Mouse (Mus musculus) neural tube, embryonic 13.5 days (tissue): ENCODE measurements around the gene Eif4enif1. TPM values are rescaled to one million over a fixed set of nuclear protein-coding genes. Genes with fewer than 3 reads are reported as not detected.
"Not testable (repeated sequence)": the region's sequence is repeated elsewhere in the genome, so short reads cannot be mapped to it uniquely, and the experiment has no call there.

Experiments used
- ATAC-seq: fragments of 200-750 bp; cut with Nextera tagmentation; 2 replicates; pipeline ENCODE4 v1.8.0; 2017; ENCODE audit warnings: low read depth, mild to moderate bottlenecking, moderate TSS enrichment, moderate library complexity
- H3K27ac ChIP-seq: fragments of 300-500 bp; sonication (generic); replicated peaks from 2 replicates; pipeline ENCODE4 v1.5.1; 2015; ENCODE audit warnings: moderate library complexity, mild to moderate bottlenecking, inconsistent platforms
- H3K27me3 ChIP-seq: fragments of 300-500 bp; sonication (generic); 2 replicates; pipeline ENCODE4 v1.6.1; 2015; ENCODE audit warnings: mild to moderate bottlenecking, inconsistent platforms
- H3K36me3 ChIP-seq: fragments of 300-500 bp; sonication (generic); 2 replicates; pipeline ENCODE4 v1.6.1; 2015; ENCODE audit warnings: mild to moderate bottlenecking, inconsistent platforms
- H3K4me1 ChIP-seq: fragments of 300-500 bp; sonication (generic); replicated peaks from 2 replicates; pipeline ENCODE4 v1.6.1; 2015; ENCODE audit warnings: inconsistent platforms
- H3K4me2 ChIP-seq: fragments of 300-500 bp; sonication (generic); 2 replicates; pipeline ENCODE4 v1.6.1; 2015; ENCODE audit warnings: inconsistent platforms, mild to moderate bottlenecking, moderate library complexity
- H3K4me3 ChIP-seq: fragments of 300-500 bp; sonication (generic); 2 replicates; pipeline ENCODE4 v1.5.1; 2015; ENCODE audit warnings: mild to moderate bottlenecking, inconsistent platforms
- H3K9ac ChIP-seq: fragments of 300-500 bp; sonication (generic); 2 replicates; pipeline ENCODE4 v1.6.1; 2015; ENCODE audit warnings: moderate library complexity, mild to moderate bottlenecking, inconsistent platforms
- H3K9me3 ChIP-seq: fragments of 300-500 bp; sonication (generic); 2 replicates; pipeline ENCODE4 v1.6.1; 2016; ENCODE audit warnings: inconsistent platforms
- WGBS: fragments of 180-500 bp; shearing (Covaris S2); methylation state at CpG from one replicate; pipeline ENCODE4 v1.1.7; 2015; 5-methylcytosine and 5-hydroxymethylcytosine counted together
- polyA plus RNA-seq: library from polyadenylated mRNA; unstranded; fragments of >200 nt; fragmentation: Nextera tagmentation; extraction: Ambion mirVana; gene quantifications from 2 replicates; pipeline ENCODE4 v1.2.1, GENCODE M21; 2015

Gene Eif4enif1
- polyA plus RNA-seq, 1 experiment from 2014 or later: 53.0 TPM

DNA sequence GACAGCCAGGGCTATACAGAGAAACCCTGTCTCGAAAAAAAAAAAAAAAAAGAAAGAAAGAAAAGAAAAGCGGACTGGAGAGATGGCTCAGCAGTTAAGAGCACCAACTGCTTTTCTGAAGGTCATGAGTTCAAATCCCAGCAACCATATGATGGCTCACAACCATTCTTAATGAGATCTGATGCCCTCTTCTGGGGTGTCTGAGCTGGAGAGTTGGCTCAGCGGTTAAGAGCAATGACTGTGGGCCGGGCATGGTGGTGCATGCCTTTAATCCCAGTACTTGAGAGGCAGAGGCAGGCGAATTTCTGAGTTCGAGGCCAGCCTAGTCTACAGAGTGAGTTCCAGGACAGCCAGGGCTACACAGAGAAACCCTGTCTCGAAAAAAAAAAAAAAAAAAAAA lies 1.6 kb upstream of the Eif4enif1 start:
- not testable (repeated sequence) for ATAC-seq, H3K9me3 ChIP-seq, H3K4me2 ChIP-seq, H3K27ac ChIP-seq, H3K9ac ChIP-seq, H3K36me3 ChIP-seq, H3K4me3 ChIP-seq, H3K27me3 ChIP-seq
- H3K4me1 ChIP-seq: peaks cover 13% of the 10 kb centered on the region
- 95% methylated on average over 5 of the region's 7 CpGs for WGBS

- H3K27me3 ChIP-seq: no peaks in the 10 kb centered on the region
- peaks cover 13% of the 10 kb centered on the region for H3K4me1 ChIP-seq
- no peak overlapping the region for H3K27ac ChIP-seq
- no peaks in the 10 kb centered on the region for H3K9me3 ChIP-seq
- H3K36me3 ChIP-seq: peaks cover 16% of the 10 kb centered on the region
- peak overlapping the region; percentile 39 for H3K4me2 ChIP-seq
- WGBS: 10% methylated on average over 16 of the region's 16 CpGs
- ATAC-seq: no peak
- H3K4me3 ChIP-seq: peak overlapping the region; percentile 40
- 0 out of 2 replicates have a peak overlapping the region, but pooled peaks have one; percentile 0 for H3K9ac ChIP-seq
Measured at GRCm38 (mm10) chr11:3201326-3202230, 614 bp upstream of the Eif4enif1 start.

DNA sequence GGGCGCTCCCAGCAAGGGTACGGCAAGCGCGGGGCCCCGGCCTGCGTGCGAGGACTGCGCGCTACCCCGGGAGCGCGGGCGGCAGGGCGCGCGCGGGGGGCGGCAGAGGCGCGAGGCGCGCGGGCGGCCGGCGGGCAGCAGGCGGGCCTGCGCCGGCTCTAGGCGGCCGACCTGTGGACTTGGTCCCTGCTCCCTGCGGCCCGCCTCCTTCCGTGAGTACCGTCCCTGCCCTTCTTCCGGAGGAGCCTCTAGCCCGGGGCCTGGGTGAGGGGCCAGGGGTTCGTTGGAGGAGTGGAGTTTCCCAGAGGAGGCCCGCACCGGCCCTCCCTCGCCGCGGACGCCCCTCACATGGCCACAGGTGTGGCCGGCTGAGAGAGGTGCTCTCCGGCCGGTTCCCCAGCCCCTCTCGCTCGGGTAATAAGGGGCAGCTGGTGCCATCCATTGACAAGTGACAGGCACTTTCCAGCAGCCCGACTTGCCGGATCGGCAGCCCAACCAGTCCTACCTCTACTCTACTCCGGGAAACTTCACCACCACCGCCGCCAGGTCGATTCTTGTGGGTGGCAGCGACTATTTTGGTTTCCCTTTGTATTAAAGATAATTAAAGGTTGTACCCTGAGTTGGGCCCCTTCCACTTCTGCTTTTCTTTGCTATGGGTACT lies 719 bp downstream of the Eif4enif1 start:
- Histone ChIP-seq H3K4me2 (peak overlapping the region; percentile 46), H3K4me1 (peaks cover 13% of the 10 kb centered on the region), H3K27ac (peak overlapping the region; percentile 14), H3K27me3 (no peaks in the 10 kb centered on the region), H3K9ac (peak overlapping the region; percentile 62), H3K4me3 (peak overlapping the region; percentile 40), H3K9me3 (no peaks in the 10 kb centered on the region), H3K36me3 (peaks cover 26% of the 10 kb centered on the region)
- under 1% methylated on average over 55 of the region's 57 CpGs for WGBS
- no peak; the same call in 1 of the 2 replicates for ATAC-seq

- ATAC-seq: no peak
- H3K4me3 ChIP-seq: no peak overlapping the region
- H3K27ac ChIP-seq: no peak overlapping the region
- H3K9ac ChIP-seq: no peak overlapping the region
- H3K4me2 ChIP-seq: peak overlapping the region; percentile 46
- H3K27me3 ChIP-seq: no peaks in the 10 kb centered on the region
- no peaks in the 10 kb centered on the region for H3K9me3 ChIP-seq
- H3K36me3 ChIP-seq: peaks cover 33% of the 10 kb centered on the region
- H3K4me1 ChIP-seq: peaks cover 13% of the 10 kb centered on the region
- 90% methylated on average over 2 of the region's 2 CpGs for WGBS
Measured at GRCm38 (mm10) chr11:3203771-3204170, 1.6 kb downstream of the Eif4enif1 start.

DNA sequence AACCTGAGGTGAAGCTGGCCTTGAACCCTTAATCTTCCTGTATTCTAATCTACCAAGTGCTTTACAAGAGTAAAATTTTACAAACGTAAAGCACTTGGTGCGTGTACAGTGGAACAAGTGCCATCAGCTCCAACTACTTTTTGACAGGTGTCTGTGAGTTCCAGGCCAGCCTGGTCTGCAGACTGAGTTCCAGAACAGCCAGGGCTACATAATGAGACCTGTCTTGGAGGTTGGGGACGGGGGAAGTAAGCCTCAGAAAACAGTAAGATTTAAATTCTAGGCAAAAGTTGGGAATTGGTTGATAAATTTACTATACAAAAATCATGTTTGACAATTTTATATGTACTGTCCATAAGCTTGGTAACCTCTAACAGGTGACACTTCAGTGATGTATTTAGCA lies 3.0 kb downstream of the Eif4enif1 start:
- H3K9ac ChIP-seq: no peak overlapping the region
- WGBS: 97% methylated on average over 3 of the region's 3 CpGs
- H3K4me3 ChIP-seq: no peak overlapping the region
- no peak overlapping the region for H3K4me2 ChIP-seq
- no peak overlapping the region for H3K27ac ChIP-seq
- H3K36me3 ChIP-seq: peaks cover 48% of the 10 kb centered on the region
- ATAC-seq: no peak
- peaks cover 13% of the 10 kb centered on the region for H3K4me1 ChIP-seq
- no peaks in the 10 kb centered on the region for H3K27me3 ChIP-seq
- no peaks in the 10 kb centered on the region for H3K9me3 ChIP-seq

GRCm38 (mm10) chr11:3206783-3207182 lies 4.6 kb downstream of the Eif4enif1 start:
- Histone ChIP-seq H3K36me3 (peaks cover 60% of the 10 kb centered on the region), H3K27ac (no peak overlapping the region), H3K4me3 (no peak overlapping the region), H3K9ac (no peak overlapping the region), H3K27me3 (no peaks in the 10 kb centered on the region), H3K4me2 (no peak overlapping the region), H3K4me1 (peaks cover 13% of the 10 kb centered on the region), H3K9me3 (no peaks in the 10 kb centered on the region)
- 95% methylated on average over 3 of the region's 3 CpGs for WGBS
- ATAC-seq: no peak

GRCm38 (mm10) chr11:3212526-3212925 lies 10.3 kb downstream of the Eif4enif1 start:
- H3K9me3 ChIP-seq: no peaks in the 10 kb centered on the region
- ATAC-seq: no peak
- H3K27ac ChIP-seq: no peak overlapping the region
- WGBS: 90% methylated on average over 1 of the region's 1 CpGs
- H3K36me3 ChIP-seq: peaks cover 78% of the 10 kb centered on the region
- no peak overlapping the region for H3K9ac ChIP-seq
- no peak overlapping the region for H3K4me3 ChIP-seq
- H3K4me2 ChIP-seq: no peak overlapping the region
- no peaks in the 10 kb centered on the region for H3K27me3 ChIP-seq
- no peaks in the 10 kb centered on the region for H3K4me1 ChIP-seq

DNA sequence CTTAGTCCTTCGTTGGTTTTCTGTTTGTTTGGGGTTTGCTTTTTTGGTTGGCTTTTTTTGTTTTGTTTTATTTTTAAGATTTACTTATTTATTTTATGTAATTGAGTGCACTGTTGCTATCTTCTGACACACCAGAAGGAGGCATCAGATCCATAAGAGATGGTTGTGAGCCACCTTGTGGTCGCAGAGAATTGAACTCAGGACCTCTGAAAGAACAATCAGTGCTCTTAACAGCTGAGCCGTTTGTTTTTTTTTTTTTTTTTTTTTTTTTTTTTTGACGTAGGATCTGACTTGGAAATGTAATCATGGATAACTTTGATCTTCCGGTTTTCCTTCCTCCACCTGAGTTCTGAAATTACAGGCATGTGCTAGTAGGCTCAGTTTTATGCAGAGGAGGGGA lies 20.9 kb downstream of the Eif4enif1 start:
- no peak overlapping the region for H3K4me3 ChIP-seq
- no peaks in the 10 kb centered on the region for H3K27me3 ChIP-seq
- ATAC-seq: no peak
- H3K9me3 ChIP-seq: no peaks in the 10 kb centered on the region
- no peak overlapping the region for H3K4me2 ChIP-seq
- 81% methylated on average over 5 of the region's 5 CpGs for WGBS
- no peak overlapping the region for H3K27ac ChIP-seq
- peaks cover 80% of the 10 kb centered on the region for H3K36me3 ChIP-seq
- no peak overlapping the region for H3K9ac ChIP-seq
- H3K4me1 ChIP-seq: no peaks in the 10 kb centered on the region

- no peak overlapping the region for H3K4me2 ChIP-seq
- no peak overlapping the region for H3K4me3 ChIP-seq
- H3K27me3 ChIP-seq: no peaks in the 10 kb centered on the region
- 99% methylated on average over 3 of the region's 3 CpGs for WGBS
- ATAC-seq: no peak
- no peaks in the 10 kb centered on the region for H3K4me1 ChIP-seq
- H3K36me3 ChIP-seq: peaks cover 86% of the 10 kb centered on the region
- no peaks in the 10 kb centered on the region for H3K9me3 ChIP-seq
- H3K27ac ChIP-seq: no peak overlapping the region
- H3K9ac ChIP-seq: no peak overlapping the region
Measured at GRCm38 (mm10) chr11:3227113-3227512, 24.9 kb downstream of the Eif4enif1 start.

DNA sequence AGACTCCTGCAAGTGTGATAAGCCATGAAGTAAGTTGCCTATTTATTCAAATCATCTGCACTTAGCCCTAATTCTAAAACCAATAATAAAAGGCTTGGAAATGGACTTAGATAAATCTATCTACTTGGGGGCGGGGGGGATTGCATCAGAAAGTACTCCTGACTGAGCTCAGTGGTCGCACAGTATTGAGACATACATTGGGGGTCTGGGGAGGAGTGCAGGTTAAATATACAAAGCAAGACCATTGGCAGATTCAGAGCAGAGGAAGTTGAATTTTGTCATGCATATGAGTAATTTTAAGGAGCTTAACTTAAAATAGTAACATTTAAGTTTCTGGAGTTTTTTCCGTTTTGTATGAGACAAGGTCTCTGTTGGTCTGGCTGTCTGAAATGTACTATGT lies 30.1 kb downstream of the Eif4enif1 start:
- no peak for ATAC-seq
- H3K4me3 ChIP-seq: no peak overlapping the region
- no peaks in the 10 kb centered on the region for H3K4me1 ChIP-seq
- 95% methylated on average over 3 of the region's 3 CpGs for WGBS
- H3K9ac ChIP-seq: no peak overlapping the region
- H3K9me3 ChIP-seq: no peaks in the 10 kb centered on the region
- no peak overlapping the region for H3K27ac ChIP-seq
- no peak overlapping the region for H3K4me2 ChIP-seq
- no peaks in the 10 kb centered on the region for H3K27me3 ChIP-seq
- H3K36me3 ChIP-seq: peaks cover 89% of the 10 kb centered on the region

GRCm38 (mm10) chr11:3233704-3234103 lies 31.5 kb downstream of the Eif4enif1 start:
- H3K27me3 ChIP-seq: no peaks in the 10 kb centered on the region

DNA sequence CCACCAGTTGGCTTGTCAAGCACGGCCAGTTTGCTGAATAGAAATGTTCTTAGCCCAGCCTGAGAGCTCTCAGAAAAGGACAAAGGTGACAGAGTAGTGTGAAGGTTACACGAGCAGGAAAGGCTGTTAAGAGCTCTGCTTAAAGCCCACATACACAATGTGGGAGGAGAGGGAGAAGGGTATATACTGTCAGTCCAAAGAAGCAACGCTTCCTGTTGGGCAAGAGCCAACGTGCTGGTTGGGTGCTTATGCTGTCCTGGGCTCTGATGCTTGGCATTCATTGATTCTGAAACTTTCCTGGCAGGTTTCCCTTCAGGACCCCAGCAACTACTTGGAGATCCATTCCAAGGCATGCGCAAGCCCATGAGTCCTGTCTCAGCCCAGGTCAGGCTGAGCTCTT lies 33.1 kb downstream of the Eif4enif1 start:
- H3K9ac ChIP-seq: no peak overlapping the region
- no peak overlapping the region for H3K4me2 ChIP-seq
- ATAC-seq: no peak
- peaks cover 94% of the 10 kb centered on the region for H3K36me3 ChIP-seq
- no peak overlapping the region for H3K4me3 ChIP-seq
- H3K4me1 ChIP-seq: no peaks in the 10 kb centered on the region
- no peaks in the 10 kb centered on the region for H3K27me3 ChIP-seq
- H3K9me3 ChIP-seq: no peaks in the 10 kb centered on the region
- H3K27ac ChIP-seq: no peak overlapping the region
- 90% methylated on average over 5 of the region's 5 CpGs for WGBS

More at GRCm38 (mm10) chr11:3233704-3234103, 31.5 kb downstream of the Eif4enif1 start:
- Histone ChIP-seq H3K9me3 (no peaks in the 10 kb centered on the region), H3K27ac (no peak overlapping the region), H3K4me2 (no peak overlapping the region), H3K4me3 (no peak overlapping the region), H3K9ac (no peak overlapping the region), H3K36me3 (peaks cover 94% of the 10 kb centered on the region), H3K4me1 (no peaks in the 10 kb centered on the region)
- ATAC-seq: no peak
- WGBS: 94% methylated on average over 4 of the region's 4 CpGs
